Mouse (Mus musculus) c-Kit-positive CD71-positive TER-119-positive erythroid progenitor cells, embryonic 14.5 days (primary cell): ENCODE results near the gene Cntn2.

Experiments used
- DNase-seq: peaks from one replicate; pipeline ENCODE4 v3.0.0-alpha.2; 2013; ENCODE audit warnings: low spot score

Gene Cntn2

GRCm38 (mm10) chr1:132542762-132543306 is at the start of gene Cntn2:
TSS of gene Cntn2 (minus strand) at chr1:132543256.
- DNase-seq = no peak

- DNase-seq = no peak
Observed at GRCm38 (mm10) chr1:132592145-132592544, 49.1 kb upstream of the Cntn2 start.

- no peak for DNase-seq
Observed at GRCm38 (mm10) chr1:132591399-132591930, 48.4 kb upstream of the Cntn2 start.

GRCm38 (mm10) chr1:132586679-132587201 is 43.7 kb upstream of the Cntn2 start:
- no peak for DNase-seq

GRCm38 (mm10) chr1:132585376-132585775 is 42.3 kb upstream of the Cntn2 start:
- no peak for DNase-seq

GRCm38 (mm10) chr1:132582998-132583604 is 40.0 kb upstream of the Cntn2 start:
- DNase-seq = no peak

GRCm38 (mm10) chr1:132581845-132582839 is 39.1 kb upstream of the Cntn2 start:
- no peak for DNase-seq

- DNase-seq = no peak
Observed at GRCm38 (mm10) chr1:132580063-132580462, 37.0 kb upstream of the Cntn2 start.

GRCm38 (mm10) chr1:132576845-132577244 is 33.8 kb upstream of the Cntn2 start:
- DNase-seq = no peak

GRCm38 (mm10) chr1:132572851-132573250 is 29.8 kb upstream of the Cntn2 start:
- no peak for DNase-seq

GRCm38 (mm10) chr1:132571613-132572012 is 28.6 kb upstream of the Cntn2 start:
- no peak for DNase-seq

- no peak for DNase-seq
Observed at GRCm38 (mm10) chr1:132570906-132571305, 27.9 kb upstream of the Cntn2 start.

- no peak for DNase-seq
Observed at GRCm38 (mm10) chr1:132570068-132570780, 27.2 kb upstream of the Cntn2 start.

- no peak for DNase-seq
Observed at GRCm38 (mm10) chr1:132569516-132569915, 26.5 kb upstream of the Cntn2 start.

- no peak for DNase-seq
Observed at GRCm38 (mm10) chr1:132567336-132568125, 24.5 kb upstream of the Cntn2 start.

GRCm38 (mm10) chr1:132565766-132566165 is 22.7 kb upstream of the Cntn2 start:
- DNase-seq = no peak

GRCm38 (mm10) chr1:132564946-132565345 is 21.9 kb upstream of the Cntn2 start:
- no peak for DNase-seq

GRCm38 (mm10) chr1:132562337-132562795 is 19.3 kb upstream of the Cntn2 start:
- no peak for DNase-seq

GRCm38 (mm10) chr1:132560907-132561700 is 18.0 kb upstream of the Cntn2 start:
- no peak for DNase-seq

- no peak for DNase-seq
Observed at GRCm38 (mm10) chr1:132559045-132559444, 16.0 kb upstream of the Cntn2 start.
